Mouse (Mus musculus): ENCODE measurements around the gene Crhbp. TPM values are rescaled to one million over a fixed set of nuclear protein-coding genes. Genes with fewer than 3 reads are reported as not detected.

Crhbp gene
- total and polyA plus RNA-seq, 2 experiments from 2014 or later: 8.6 to 14.4 TPM

DNA sequence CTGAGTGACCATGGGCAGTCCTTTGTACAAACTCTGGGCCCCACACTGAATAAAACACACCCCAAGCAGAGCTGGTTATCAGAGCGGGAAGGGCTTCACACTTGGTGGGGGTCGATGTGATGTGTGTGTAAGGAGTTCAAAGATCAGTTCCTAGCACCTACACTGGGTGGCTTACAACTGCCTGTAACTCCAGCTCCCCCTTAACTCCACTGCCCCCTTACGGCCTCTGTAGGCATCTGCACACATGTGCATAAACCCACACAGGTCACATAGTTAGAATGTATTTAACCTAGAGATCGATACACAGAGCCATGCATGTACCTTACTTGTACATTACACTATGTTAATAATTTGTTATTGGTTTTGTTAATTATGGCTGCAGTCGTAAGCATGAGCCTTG is 56.5 kb downstream of the Crhbp start:
- no peak for TF ChIP-seq CTCF (IDR thresholded peaks at IDR 0.05; ENCODE audit: low read depth)
- Histone ChIP-seq H3K27me3 (ENCODE audit: insufficient read depth, low read length) (no peaks in the 10 kb centered on the region), H3K4me3 (ENCODE audit: low read length) (no peak overlapping the region), H3K4me1 (ENCODE audit: insufficient read depth, low read length) (no peaks in the 10 kb centered on the region), H3K4me2 (ENCODE audit: low read depth, low read length) (no peak overlapping the region), H3K9ac (replicated peaks; ENCODE audit: low read length) (no peak overlapping the region), H3K36me3 (ENCODE audit: insufficient read depth, low read length) (no peaks in the 10 kb centered on the region), H3K9me3 (ENCODE audit: low read length) (no peaks in the 10 kb centered on the region), H3K27ac (no peak overlapping the region)
- ATAC-seq: no peak
- DNase-seq (ENCODE audit: low spot score): no peak
- 81% methylated on average over 5 of the region's 5 CpGs for WGBS

DNA sequence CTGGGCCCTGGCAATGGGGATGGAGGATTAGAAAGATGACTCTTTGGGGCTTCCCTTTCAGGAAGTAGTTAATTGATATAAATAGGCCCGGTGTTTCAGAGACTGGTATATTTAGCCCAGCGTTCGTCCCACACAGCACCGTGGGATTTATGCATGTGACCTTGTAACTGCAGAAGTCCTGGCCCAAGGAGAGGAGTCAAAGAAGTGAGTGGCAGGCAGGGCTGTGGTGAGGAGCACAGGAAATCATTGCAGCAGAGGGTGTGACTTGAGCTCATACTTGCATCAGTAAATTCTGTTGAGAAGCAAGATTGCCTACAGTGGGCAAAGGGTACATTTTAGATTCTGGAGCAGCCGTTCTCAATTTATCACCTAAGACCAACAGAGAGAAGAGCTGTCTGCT is 62.3 kb downstream of the Crhbp start:
- Histone ChIP-seq H3K27ac (no peak overlapping the region), H3K9ac (replicated peaks; ENCODE audit: low read length) (no peak overlapping the region), H3K4me1 (ENCODE audit: insufficient read depth, low read length) (no peaks in the 10 kb centered on the region), H3K36me3 (ENCODE audit: insufficient read depth, low read length) (no peaks in the 10 kb centered on the region), H3K4me3 (ENCODE audit: low read length) (no peak overlapping the region), H3K9me3 (ENCODE audit: low read length) (no peaks in the 10 kb centered on the region), H3K27me3 (ENCODE audit: insufficient read depth, low read length) (no peaks in the 10 kb centered on the region), H3K4me2 (ENCODE audit: low read depth, low read length) (no peak overlapping the region)
- TF ChIP-seq CTCF (IDR thresholded peaks at IDR 0.05; ENCODE audit: low read depth): no peak
- DNase-seq (ENCODE audit: low spot score) (no peak), ATAC-seq (no peak)
- 88% methylated on average over 5 of the region's 5 CpGs for WGBS

Other genes starting within 250 kb of the Crhbp start
- gene Pde8b, start 194.6 kb downstream of the Crhbp start, total RNA-seq (2014; rRNA removed): 26.4 and 30.6 TPM in 2 replicates
- gene Pde8b, start 194.6 kb downstream of the Crhbp start, polyA plus RNA-seq (2015; fragmentation: Nextera tagmentation; extraction: Ambion mirVana): 7.6 and 8.1 TPM in 2 replicates
- 20.5 and 24.1 TPM in 2 replicates for gene Zbed3, start 121.3 kb downstream of the Crhbp start, total RNA-seq (2014; rRNA removed)
- 34.3 and 38.2 TPM in 2 replicates for gene Zbed3, start 121.3 kb downstream of the Crhbp start, polyA plus RNA-seq (2015; fragmentation: Nextera tagmentation; extraction: Ambion mirVana)
- gene Aggf1, start 69.6 kb downstream of the Crhbp start, total RNA-seq (2014; rRNA removed): 23.7 and 28.4 TPM in 2 replicates
- 29.1 and 30.4 TPM in 2 replicates for gene Aggf1, start 69.6 kb downstream of the Crhbp start, polyA plus RNA-seq (2015; fragmentation: Nextera tagmentation; extraction: Ambion mirVana)
- not detected in 2 replicates for gene S100z, start 33.8 kb upstream of the Crhbp start, total RNA-seq (2014; rRNA removed)
- gene S100z, start 33.8 kb upstream of the Crhbp start, polyA plus RNA-seq (2015; fragmentation: Nextera tagmentation; extraction: Ambion mirVana): not detected in 2 replicates
- gene F2rl1, start 80.3 kb upstream of the Crhbp start, total RNA-seq (2014; rRNA removed): 0.37 TPM in 1 of 2 replicates, not detected in the other
- 0.10 TPM in 1 of 2 replicates, not detected in the other for gene F2rl1, start 80.3 kb upstream of the Crhbp start, polyA plus RNA-seq (2015; fragmentation: Nextera tagmentation; extraction: Ambion mirVana)
- 49.7 and 53.0 TPM in 2 replicates for gene F2r, start 173.6 kb upstream of the Crhbp start, total RNA-seq (2014; rRNA removed)
- 34.6 and 36.9 TPM in 2 replicates for gene F2r, start 173.6 kb upstream of the Crhbp start, polyA plus RNA-seq (2015; fragmentation: Nextera tagmentation; extraction: Ambion mirVana)